Mouse (Mus musculus): ENCODE results near the gene Micall1. TPM values are rescaled to one million over a fixed set of nuclear protein-coding genes. Genes with fewer than 3 reads are reported as not detected.

The Micall1 gene
- polyA plus RNA-seq (2012; ENCODE audit: insufficient read depth, low replicate concordance): 2.0 and 8.4 TPM in 2 replicates

GRCm38 (mm10) chr15:79108421-79109320 is at the start of gene Micall1:
Micall1 (plus strand) TSS chr15:79108898.
- Histone ChIP-seq H3K9me3 (peaks cover 7% of the 10 kb centered on the region), H3K27me3 (replicated peaks) (peaks cover 22% of the 10 kb centered on the region), H3K4me1 (peaks cover 50% of the 10 kb centered on the region), H3K4me3 (replicated peaks) (peak within 1 kb of the TSS; percentile 99), H3K36me3 (replicated peaks; ENCODE audit: low read length) (peaks cover 14% of the 10 kb centered on the region)
- TF ChIP-seq FLI1 (IDR thresholded peaks at IDR 0.05; ENCODE audit: low read length) (no peak), GATA1 (IDR thresholded peaks at IDR 0.05; ENCODE audit: borderline replicate concordance, low read length) (no peak)

GRCm38 (mm10) chr15:79060887-79061565 is 47.7 kb upstream of the Micall1 start:
- peaks cover 53% of the 10 kb centered on the region for H3K36me3 ChIP-seq (replicated peaks; ENCODE audit: low read length)
- H3K4me1 ChIP-seq: peaks cover 51% of the 10 kb centered on the region
- TF ChIP-seq FLI1 (IDR thresholded peaks at IDR 0.05; ENCODE audit: low read length) (no peak), GATA1 (IDR thresholded peaks at IDR 0.05; ENCODE audit: borderline replicate concordance, low read length) (no peak)
- H3K9me3 ChIP-seq: peaks cover 16% of the 10 kb centered on the region
- H3K27me3 ChIP-seq (replicated peaks): peaks cover 1% of the 10 kb centered on the region
- peak overlapping the region; percentile 96 for H3K4me3 ChIP-seq (replicated peaks)

GRCm38 (mm10) chr15:79062376-79063159 is 46.1 kb upstream of the Micall1 start, which contains the start of gene Ankrd54:
Ankrd54 (minus strand) TSS chr15:79062893.
- peaks cover 66% of the 10 kb centered on the region for H3K4me1 ChIP-seq
- H3K36me3 ChIP-seq (replicated peaks; ENCODE audit: low read length): peaks cover 42% of the 10 kb centered on the region
- H3K9me3 ChIP-seq: peaks cover 21% of the 10 kb centered on the region
- peak within 1 kb of the TSS; percentile 96 for H3K4me3 ChIP-seq (replicated peaks)
- TF ChIP-seq FLI1 (IDR thresholded peaks at IDR 0.05; ENCODE audit: low read length): no peak
- TF ChIP-seq GATA1 (IDR thresholded peaks at IDR 0.05; ENCODE audit: borderline replicate concordance, low read length): no peak
- H3K27me3 ChIP-seq (replicated peaks): peaks cover 1% of the 10 kb centered on the region

- H3K27me3 ChIP-seq (replicated peaks): no peaks in the 10 kb centered on the region
- peaks cover 14% of the 10 kb centered on the region for H3K9me3 ChIP-seq
- TF ChIP-seq GATA1 (IDR thresholded peaks at IDR 0.05; ENCODE audit: borderline replicate concordance, low read length) (no peak), FLI1 (IDR thresholded peaks at IDR 0.05; ENCODE audit: low read length) (no peak)
- peak overlapping the region; percentile 96 for H3K4me3 ChIP-seq (replicated peaks)
- peaks cover 73% of the 10 kb centered on the region for H3K4me1 ChIP-seq
- peaks cover 35% of the 10 kb centered on the region for H3K36me3 ChIP-seq (replicated peaks; ENCODE audit: low read length)
These were observed 45.4 kb upstream of the Micall1 start for GRCm38 (mm10) chr15:79063160-79063740.

- H3K27me3 ChIP-seq (replicated peaks): peaks cover 6% of the 10 kb centered on the region
- H3K9me3 ChIP-seq: peaks cover 7% of the 10 kb centered on the region; the same call in 1 of the 2 replicates
- H3K4me3 ChIP-seq (replicated peaks): no peak overlapping the region
- H3K4me1 ChIP-seq: peaks cover 75% of the 10 kb centered on the region
- H3K36me3 ChIP-seq (replicated peaks; ENCODE audit: low read length): peaks cover 15% of the 10 kb centered on the region
- no peak for TF ChIP-seq FLI1 (IDR thresholded peaks at IDR 0.05; ENCODE audit: low read length)
- TF ChIP-seq GATA1 (IDR thresholded peaks at IDR 0.05; ENCODE audit: borderline replicate concordance, low read length): no peak
These were observed 43.5 kb upstream of the Micall1 start for GRCm38 (mm10) chr15:79065086-79065770.

DNA sequence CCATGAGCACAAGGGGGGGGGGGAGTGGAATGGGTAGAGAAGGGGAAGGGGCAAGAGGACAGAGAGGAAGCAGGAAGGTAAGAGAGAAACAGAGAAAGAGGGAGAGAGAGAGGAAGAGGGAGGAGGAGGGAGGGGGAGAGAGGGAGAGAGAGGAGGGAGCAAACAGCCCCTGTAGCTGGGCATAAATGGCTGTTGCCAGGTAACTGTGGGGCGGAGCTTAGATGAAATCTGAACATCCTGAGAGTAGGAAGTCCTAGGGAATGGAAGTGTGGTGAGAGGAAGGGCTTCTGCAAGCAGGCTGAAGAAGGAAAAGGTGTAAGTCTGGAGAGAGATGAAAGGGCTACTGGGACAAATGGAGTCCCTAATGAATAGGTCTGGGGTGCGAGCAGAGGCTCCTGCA is 42.4 kb upstream of the Micall1 start:
- Histone ChIP-seq H3K4me1 (peaks cover 75% of the 10 kb centered on the region), H3K4me3 (replicated peaks) (no peak overlapping the region), H3K9me3 (peaks cover 7% of the 10 kb centered on the region; the same call in 1 of the 2 replicates), H3K36me3 (replicated peaks; ENCODE audit: low read length) (peaks cover 4% of the 10 kb centered on the region), H3K27me3 (replicated peaks) (peaks cover 6% of the 10 kb centered on the region)
- TF ChIP-seq GATA1 (IDR thresholded peaks at IDR 0.05; ENCODE audit: borderline replicate concordance, low read length) (no peak), FLI1 (IDR thresholded peaks at IDR 0.05; ENCODE audit: low read length) (no peak)

- peaks cover 71% of the 10 kb centered on the region for H3K4me1 ChIP-seq
- H3K9me3 ChIP-seq: peaks cover 7% of the 10 kb centered on the region; the same call in 1 of the 2 replicates
- H3K4me3 ChIP-seq (replicated peaks): no peak overlapping the region
- H3K36me3 ChIP-seq (replicated peaks; ENCODE audit: low read length): peaks cover 4% of the 10 kb centered on the region
- TF ChIP-seq GATA1 (IDR thresholded peaks at IDR 0.05; ENCODE audit: borderline replicate concordance, low read length) (no peak), FLI1 (IDR thresholded peaks at IDR 0.05; ENCODE audit: low read length) (no peak)
- peaks cover 6% of the 10 kb centered on the region for H3K27me3 ChIP-seq (replicated peaks)
These were observed 41.1 kb upstream of the Micall1 start for GRCm38 (mm10) chr15:79067631-79068030.

- H3K4me1 ChIP-seq: peaks cover 68% of the 10 kb centered on the region
- H3K36me3 ChIP-seq (replicated peaks; ENCODE audit: low read length): peaks cover 4% of the 10 kb centered on the region
- TF ChIP-seq FLI1 (IDR thresholded peaks at IDR 0.05; ENCODE audit: low read length) (no peak), GATA1 (IDR thresholded peaks at IDR 0.05; ENCODE audit: borderline replicate concordance, low read length) (no peak)
- peaks cover 6% of the 10 kb centered on the region for H3K27me3 ChIP-seq (replicated peaks)
- peaks cover 7% of the 10 kb centered on the region; the same call in 1 of the 2 replicates for H3K9me3 ChIP-seq
- no peak overlapping the region for H3K4me3 ChIP-seq (replicated peaks)
These were observed 40.3 kb upstream of the Micall1 start for GRCm38 (mm10) chr15:79068416-79068815.
